Mouse (Mus musculus): ENCODE results near the gene Azgp1. TPM values are rescaled to one million over a fixed set of nuclear protein-coding genes. Genes with fewer than 3 reads are reported as not detected.
"Not testable (repeated sequence)": the region's sequence is repeated elsewhere in the genome, so short reads cannot be mapped to it uniquely, and the experiment has no call there.

Gene Azgp1
- polyA plus RNA-seq, 1 experiment from 2014 or later = not detected

- Histone ChIP-seq H3K27me3 (ENCODE audit: control insufficient read depth, insufficient read depth, low read length) (no peaks in the 10 kb centered on the region), H3K9ac (ENCODE audit: low read length) (no peak overlapping the region), H3K9me3 (ENCODE audit: control insufficient read depth, low read length) (no peaks in the 10 kb centered on the region), H3K4me3 (ENCODE audit: low read depth, low read length) (no peak overlapping the region), H3K36me3 (ENCODE audit: control insufficient read depth, insufficient read depth, low read length) (no peaks in the 10 kb centered on the region), H3K4me1 (ENCODE audit: control insufficient read depth, insufficient read depth, low read length) (no peaks in the 10 kb centered on the region), H3K4me2 (ENCODE audit: low read depth) (no peak overlapping the region), H3K27ac (ENCODE audit: low read depth, low read length) (no peak overlapping the region)
- ATAC-seq (ENCODE audit: insufficient read depth, low FRiP score, low TSS enrichment) (no peak), DNase-seq (ENCODE audit: low spot score) (no peak)
- 94% methylated on average over 5 of the region's 5 CpGs for WGBS
These were observed 28.1 kb downstream of the Azgp1 start for GRCm38 (mm10) chr5:138009437-138009836.

- no peaks in the 10 kb centered on the region for H3K27me3 ChIP-seq (ENCODE audit: control insufficient read depth, insufficient read depth, low read length)
- no peak for ATAC-seq (ENCODE audit: insufficient read depth, low FRiP score, low TSS enrichment)
These were observed 31.1 kb downstream of the Azgp1 start for GRCm38 (mm10) chr5:138012382-138012781.

GRCm38 (mm10) chr5:138016530-138016929 lies 35.2 kb downstream of the Azgp1 start:
- H3K9ac ChIP-seq (ENCODE audit: low read length) = no peak overlapping the region
- no peaks in the 10 kb centered on the region for H3K36me3 ChIP-seq (ENCODE audit: control insufficient read depth, insufficient read depth, low read length)
- no peaks in the 10 kb centered on the region for H3K4me1 ChIP-seq (ENCODE audit: control insufficient read depth, insufficient read depth, low read length)
- H3K27me3 ChIP-seq (ENCODE audit: control insufficient read depth, insufficient read depth, low read length) = no peaks in the 10 kb centered on the region
- H3K4me2 ChIP-seq (ENCODE audit: low read depth) = no peak overlapping the region
- no peaks in the 10 kb centered on the region for H3K9me3 ChIP-seq (ENCODE audit: control insufficient read depth, low read length)
- DNase-seq (ENCODE audit: low spot score) (no peak), ATAC-seq (ENCODE audit: insufficient read depth, low FRiP score, low TSS enrichment) (no peak)
- H3K27ac ChIP-seq (ENCODE audit: low read depth, low read length) = no peak overlapping the region
- 94% methylated on average over 2 of the region's 2 CpGs for WGBS
- H3K4me3 ChIP-seq (ENCODE audit: low read depth, low read length) = no peak overlapping the region

More at GRCm38 (mm10) chr5:138012382-138012781, 31.1 kb downstream of the Azgp1 start:
- no peak overlapping the region for H3K27ac ChIP-seq (ENCODE audit: low read depth, low read length)
- no peak overlapping the region for H3K9ac ChIP-seq (ENCODE audit: low read length)
- H3K4me3 ChIP-seq (ENCODE audit: low read depth, low read length) = no peak overlapping the region
- 92% methylated on average over 5 of the region's 5 CpGs for WGBS
- H3K36me3 ChIP-seq (ENCODE audit: control insufficient read depth, insufficient read depth, low read length) = no peaks in the 10 kb centered on the region
- H3K4me2 ChIP-seq (ENCODE audit: low read depth) = no peak overlapping the region
- no peak for DNase-seq (ENCODE audit: low spot score)
- no peaks in the 10 kb centered on the region for H3K9me3 ChIP-seq (ENCODE audit: control insufficient read depth, low read length)
- H3K4me1 ChIP-seq (ENCODE audit: control insufficient read depth, insufficient read depth, low read length) = no peaks in the 10 kb centered on the region

- no peaks in the 10 kb centered on the region for H3K36me3 ChIP-seq (ENCODE audit: control insufficient read depth, insufficient read depth, low read length)
- H3K9ac ChIP-seq (ENCODE audit: low read length) = no peak overlapping the region
- no peak for ATAC-seq (ENCODE audit: insufficient read depth, low FRiP score, low TSS enrichment)
- no peaks in the 10 kb centered on the region for H3K4me1 ChIP-seq (ENCODE audit: control insufficient read depth, insufficient read depth, low read length)
- no peaks in the 10 kb centered on the region for H3K27me3 ChIP-seq (ENCODE audit: control insufficient read depth, insufficient read depth, low read length)
- DNase-seq (ENCODE audit: low spot score) = no peak
- H3K9me3 ChIP-seq (ENCODE audit: control insufficient read depth, low read length) = no peaks in the 10 kb centered on the region
- H3K4me3 ChIP-seq (ENCODE audit: low read depth, low read length) = no peak overlapping the region
- no peak overlapping the region for H3K4me2 ChIP-seq (ENCODE audit: low read depth)
- no peak overlapping the region for H3K27ac ChIP-seq (ENCODE audit: low read depth, low read length)
These were observed 35.7 kb downstream of the Azgp1 start for GRCm38 (mm10) chr5:138016997-138017396.

GRCm38 (mm10) chr5:138019577-138019976 lies 38.3 kb downstream of the Azgp1 start:
- ATAC-seq (ENCODE audit: insufficient read depth, low FRiP score, low TSS enrichment); H3K4me1 ChIP-seq (ENCODE audit: control insufficient read depth, insufficient read depth, low read length); H3K36me3 ChIP-seq (ENCODE audit: control insufficient read depth, insufficient read depth, low read length); H3K4me2 ChIP-seq (ENCODE audit: low read depth); DNase-seq (ENCODE audit: low spot score); H3K9ac ChIP-seq (ENCODE audit: low read length); H3K27ac ChIP-seq (ENCODE audit: low read depth, low read length); H3K9me3 ChIP-seq (ENCODE audit: control insufficient read depth, low read length); H3K27me3 ChIP-seq (ENCODE audit: control insufficient read depth, insufficient read depth, low read length); H3K4me3 ChIP-seq (ENCODE audit: low read depth, low read length): not testable (repeated sequence)
- 87% methylated on average over 3 of the region's 4 CpGs for WGBS

- not testable (repeated sequence) for ATAC-seq (ENCODE audit: insufficient read depth, low FRiP score, low TSS enrichment); H3K27me3 ChIP-seq (ENCODE audit: control insufficient read depth, insufficient read depth, low read length); H3K27ac ChIP-seq (ENCODE audit: low read depth, low read length); DNase-seq (ENCODE audit: low spot score); H3K9me3 ChIP-seq (ENCODE audit: control insufficient read depth, low read length); H3K4me2 ChIP-seq (ENCODE audit: low read depth); H3K36me3 ChIP-seq (ENCODE audit: control insufficient read depth, insufficient read depth, low read length); H3K9ac ChIP-seq (ENCODE audit: low read length); H3K4me3 ChIP-seq (ENCODE audit: low read depth, low read length); H3K4me1 ChIP-seq (ENCODE audit: control insufficient read depth, insufficient read depth, low read length)
- WGBS = 95% methylated on average over 3 of the region's 7 CpGs
These were observed 39.7 kb downstream of the Azgp1 start, which contains the start of the genes Smok3a and Smok3b for GRCm38 (mm10) chr5:138020961-138021479. Smok3a (plus strand) TSS chr5:138021261. Smok3b (plus strand) TSS chr5:138021429.

Other genes with a start within 250 kb of the Azgp1 start
- 3.8 and 4.4 TPM in 2 replicates for gene Nyap1, start 239.9 kb upstream of the Azgp1 start, polyA plus RNA-seq (2014; fragmentation: Nextera tagmentation; extraction: Ambion mirVana)
- 73.9 and 75.6 TPM in 2 replicates for gene Tsc22d4, start 235.8 kb upstream of the Azgp1 start, polyA plus RNA-seq (2014; fragmentation: Nextera tagmentation; extraction: Ambion mirVana)
- 71.1 and 71.2 TPM in 2 replicates for gene Ppp1r35, start 202.7 kb upstream of the Azgp1 start, polyA plus RNA-seq (2014; fragmentation: Nextera tagmentation; extraction: Ambion mirVana)
- 10.0 and 10.7 TPM in 2 replicates for gene Mepce, start 193.9 kb upstream of the Azgp1 start, polyA plus RNA-seq (2014; fragmentation: Nextera tagmentation; extraction: Ambion mirVana)
- 11.4 and 11.5 TPM in 2 replicates for gene Zcwpw1, start 193.7 kb upstream of the Azgp1 start, polyA plus RNA-seq (2014; fragmentation: Nextera tagmentation; extraction: Ambion mirVana)
- 0.33 and 0.84 TPM in 2 replicates for gene Pilra, start 145.2 kb upstream of the Azgp1 start, polyA plus RNA-seq (2014; fragmentation: Nextera tagmentation; extraction: Ambion mirVana)
- not detected in 2 replicates for gene Pilrb1, start 123.4 kb upstream of the Azgp1 start, polyA plus RNA-seq (2014; fragmentation: Nextera tagmentation; extraction: Ambion mirVana)
- not detected in 2 replicates for gene Pilrb2, start 109.7 kb upstream of the Azgp1 start, polyA plus RNA-seq (2014; fragmentation: Nextera tagmentation; extraction: Ambion mirVana)
- gene Cyp3a13, start 59.9 kb upstream of the Azgp1 start, polyA plus RNA-seq (2014; fragmentation: Nextera tagmentation; extraction: Ambion mirVana) = 0.08 TPM in 1 of 2 replicates, not detected in the other
- gene Gjc3, start 18.4 kb upstream of the Azgp1 start, polyA plus RNA-seq (2014; fragmentation: Nextera tagmentation; extraction: Ambion mirVana) = 0.09 TPM in 1 of 2 replicates, not detected in the other
- not detected in 2 replicates for gene Smok3a, start 39.7 kb downstream of the Azgp1 start, polyA plus RNA-seq (2014; fragmentation: Nextera tagmentation; extraction: Ambion mirVana)
- not detected in 2 replicates for gene Smok3b, start 39.9 kb downstream of the Azgp1 start, polyA plus RNA-seq (2014; fragmentation: Nextera tagmentation; extraction: Ambion mirVana)
- gene Smok3c, start 71.7 kb downstream of the Azgp1 start, polyA plus RNA-seq (2014; fragmentation: Nextera tagmentation; extraction: Ambion mirVana) = not detected in 2 replicates
- gene Zkscan1, start 103.6 kb downstream of the Azgp1 start, polyA plus RNA-seq (2014; fragmentation: Nextera tagmentation; extraction: Ambion mirVana) = 43.8 and 45.1 TPM in 2 replicates
- gene Zscan21, start 135.4 kb downstream of the Azgp1 start, polyA plus RNA-seq (2014; fragmentation: Nextera tagmentation; extraction: Ambion mirVana) = 126 and 128 TPM in 2 replicates
- 25.5 and 27.8 TPM in 2 replicates for gene Zfp113, start 174.2 kb downstream of the Azgp1 start, polyA plus RNA-seq (2014; fragmentation: Nextera tagmentation; extraction: Ambion mirVana)
- 316 and 319 TPM in 2 replicates for gene Cops6, start 179.6 kb downstream of the Azgp1 start, polyA plus RNA-seq (2014; fragmentation: Nextera tagmentation; extraction: Ambion mirVana)
- 15.7 and 17.2 TPM in 2 replicates for gene Ap4m1, start 190.5 kb downstream of the Azgp1 start, polyA plus RNA-seq (2014; fragmentation: Nextera tagmentation; extraction: Ambion mirVana)
- gene Mcm7, start 190.9 kb downstream of the Azgp1 start, polyA plus RNA-seq (2014; fragmentation: Nextera tagmentation; extraction: Ambion mirVana) = 272 and 282 TPM in 2 replicates
- gene Taf6, start 205.9 kb downstream of the Azgp1 start, polyA plus RNA-seq (2014; fragmentation: Nextera tagmentation; extraction: Ambion mirVana) = 119 and 122 TPM in 2 replicates
- gene Cnpy4, start 206.0 kb downstream of the Azgp1 start, polyA plus RNA-seq (2014; fragmentation: Nextera tagmentation; extraction: Ambion mirVana) = 48.4 and 53.8 TPM in 2 replicates
- gene Mblac1, start 212.8 kb downstream of the Azgp1 start, polyA plus RNA-seq (2014; fragmentation: Nextera tagmentation; extraction: Ambion mirVana) = 10.2 and 10.8 TPM in 2 replicates
- gene Nxpe5, start 244.4 kb downstream of the Azgp1 start, polyA plus RNA-seq (2014; fragmentation: Nextera tagmentation; extraction: Ambion mirVana) = not detected in 2 replicates

Measured in neural tube, embryonic 11.5 days (tissue).